Mouse (Mus musculus) retina, postnatal 1 day (tissue): ENCODE results near the gene Olfr1112.
"Not testable (repeated sequence)": the region's sequence is repeated elsewhere in the genome, so short reads cannot be mapped to it uniquely, and the experiment has no call there.

Experiments used
- DNase-seq: peaks from one replicate; pipeline ENCODE4 v3.0.0-alpha.2; 2012

Olfr1112 gene

GRCm38 (mm10) chr2:87187498-87187897 is at the start of gene Olfr1112:
Gene Olfr1112 (plus strand): TSS chr2:87187798.
- no peak for DNase-seq

GRCm38 (mm10) chr2:87140200-87140599 is 47.4 kb upstream of the Olfr1112 start, which contains the start of gene Olfr1110:
Gene Olfr1110 (minus strand): TSS chr2:87140300.
- DNase-seq = no peak

- DNase-seq = no peak
Observed at GRCm38 (mm10) chr2:87152524-87152923, 35.1 kb upstream of the Olfr1112 start, which contains the start of gene Olfr1111. Gene Olfr1111 (minus strand): TSS chr2:87152624.

- DNase-seq = not testable (repeated sequence)
Observed at GRCm38 (mm10) chr2:87167731-87168130, 19.9 kb upstream of the Olfr1112 start.

GRCm38 (mm10) chr2:87208670-87209069 is 21.1 kb downstream of the Olfr1112 start, which contains the start of gene Olfr1113:
Gene Olfr1113 (plus strand): TSS chr2:87208970.
- no peak for DNase-seq
